Mouse (Mus musculus) cerebellum, adult 8-10 months (tissue): ENCODE results near the gene Olfr314.
A peak's percentile ranks its signal among the peaks of the same experiment; 100 is the strongest.
"Not testable (repeated sequence)": the region's sequence is repeated elsewhere in the genome, so short reads cannot be mapped to it uniquely, and the experiment has no call there.

ENCODE experiments used
- DNase-seq: peaks from one replicate; pipeline ENCODE4 v3.0.0; 2022

The Olfr314 gene

GRCm38 (mm10) chr11:58782480-58783089 is at the start of gene Olfr314:
Gene Olfr314 (plus strand): TSS chr11:58782952.
- DNase-seq: no peak

GRCm38 (mm10) chr11:58733372-58733771 is 49.4 kb upstream of the Olfr314 start:
- DNase-seq: no peak

GRCm38 (mm10) chr11:58738792-58739262 is 43.9 kb upstream of the Olfr314 start, which contains the start of gene Olfr317:
Gene Olfr317 (minus strand): TSS chr11:58739212.
- DNase-seq: no peak

GRCm38 (mm10) chr11:58751096-58751495 is 31.7 kb upstream of the Olfr314 start:
- DNase-seq: not testable (repeated sequence)

- no peak for DNase-seq
Measured at GRCm38 (mm10) chr11:58752434-58752833, 30.3 kb upstream of the Olfr314 start, which contains the start of gene Olfr316. Gene Olfr316 (plus strand): TSS chr11:58752734.

GRCm38 (mm10) chr11:58772888-58773287 is 9.9 kb upstream of the Olfr314 start, which contains the start of gene Olfr315:
Gene Olfr315 (plus strand): TSS chr11:58773188.
- DNase-seq: no peak

GRCm38 (mm10) chr11:58784182-58784581 is 1.4 kb downstream of the Olfr314 start:
- DNase-seq: no peak

GRCm38 (mm10) chr11:58787651-58788050 is 4.9 kb downstream of the Olfr314 start:
- no peak for DNase-seq

GRCm38 (mm10) chr11:58788346-58788745 is 5.6 kb downstream of the Olfr314 start:
- no peak for DNase-seq

GRCm38 (mm10) chr11:58789532-58789931 is 6.8 kb downstream of the Olfr314 start:
- DNase-seq: no peak

GRCm38 (mm10) chr11:58790053-58790452 is 7.3 kb downstream of the Olfr314 start:
- DNase-seq: no peak

- DNase-seq: no peak
Measured at GRCm38 (mm10) chr11:58790646-58791045, 7.9 kb downstream of the Olfr314 start.

GRCm38 (mm10) chr11:58795856-58796255 is 13.1 kb downstream of the Olfr314 start:
- no peak for DNase-seq

GRCm38 (mm10) chr11:58796850-58797249 is 14.1 kb downstream of the Olfr314 start:
- no peak for DNase-seq

GRCm38 (mm10) chr11:58799747-58800146 is 17.0 kb downstream of the Olfr314 start:
- DNase-seq: no peak

- DNase-seq: peak; percentile 1
Measured at GRCm38 (mm10) chr11:58801558-58802228, 18.9 kb downstream of the Olfr314 start, which contains the start of gene Fam183b. Gene Fam183b (minus strand): TSS chr11:58801960.

GRCm38 (mm10) chr11:58803871-58804270 is 21.1 kb downstream of the Olfr314 start:
- no peak for DNase-seq

- DNase-seq: no peak
Measured at GRCm38 (mm10) chr11:58804393-58804792, 21.6 kb downstream of the Olfr314 start.

- no peak for DNase-seq
Measured at GRCm38 (mm10) chr11:58812001-58812400, 29.2 kb downstream of the Olfr314 start.

GRCm38 (mm10) chr11:58814700-58815099 is 31.9 kb downstream of the Olfr314 start, which contains the start of gene Olfr313:
Gene Olfr313 (plus strand): TSS chr11:58815000.
- not testable (repeated sequence) for DNase-seq

- DNase-seq: no peak
Measured at GRCm38 (mm10) chr11:58815676-58816075, 32.9 kb downstream of the Olfr314 start.

- not testable (repeated sequence) for DNase-seq
Measured at GRCm38 (mm10) chr11:58828937-58829336, 46.2 kb downstream of the Olfr314 start, which contains the start of gene Olfr312. Gene Olfr312 (plus strand): TSS chr11:58829237.

GRCm38 (mm10) chr11:58829764-58830163 is 47.0 kb downstream of the Olfr314 start:
- no peak for DNase-seq

- not testable (repeated sequence) for DNase-seq
Measured at GRCm38 (mm10) chr11:58832541-58832940, 49.8 kb downstream of the Olfr314 start.
